Mouse (Mus musculus): ENCODE results near the gene Dbx1.
A peak's percentile ranks its signal among the peaks of the same experiment; 100 is the strongest.

The Dbx1 gene

GRCm38 (mm10) chr7:49632391-49632790 is 4.3 kb downstream of the Dbx1 start:
- DNase-seq = no peak

- no peak for DNase-seq
Observed at GRCm38 (mm10) chr7:49631885-49632284, 4.8 kb downstream of the Dbx1 start.

GRCm38 (mm10) chr7:49620160-49620559 is 16.5 kb downstream of the Dbx1 start:
- no peak for DNase-seq

GRCm38 (mm10) chr7:49617087-49617486 is 19.6 kb downstream of the Dbx1 start:
- no peak for DNase-seq

GRCm38 (mm10) chr7:49616258-49616735 is 20.4 kb downstream of the Dbx1 start:
- peak; percentile 70 for DNase-seq

GRCm38 (mm10) chr7:49604965-49605795 is 31.5 kb downstream of the Dbx1 start:
- DNase-seq = peak; percentile 50

GRCm38 (mm10) chr7:49604244-49604643 is 32.4 kb downstream of the Dbx1 start:
- DNase-seq = no peak

GRCm38 (mm10) chr7:49601191-49601975 is 35.3 kb downstream of the Dbx1 start:
- DNase-seq = peak; percentile 64

- DNase-seq = no peak
Observed at GRCm38 (mm10) chr7:49599950-49600349, 36.7 kb downstream of the Dbx1 start.

- no peak for DNase-seq
Observed at GRCm38 (mm10) chr7:49598225-49598624, 38.4 kb downstream of the Dbx1 start.

- no peak for DNase-seq
Observed at GRCm38 (mm10) chr7:49597776-49598175, 38.9 kb downstream of the Dbx1 start.

- no peak for DNase-seq
Observed at GRCm38 (mm10) chr7:49589635-49590034, 47.0 kb downstream of the Dbx1 start.

- DNase-seq = no peak
Observed at GRCm38 (mm10) chr7:49586530-49587120, 50.0 kb downstream of the Dbx1 start.

GRCm38 (mm10) chr7:49583176-49583575 is 53.5 kb downstream of the Dbx1 start:
- no peak for DNase-seq

GRCm38 (mm10) chr7:49582551-49582950 is 54.1 kb downstream of the Dbx1 start:
- DNase-seq = no peak

- DNase-seq = no peak
Observed at GRCm38 (mm10) chr7:49581951-49582350, 54.7 kb downstream of the Dbx1 start.
